Mouse (Mus musculus) testis, adult 2 months (tissue): ENCODE results near the gene Foxf1. TPM values are rescaled to one million over a fixed set of nuclear protein-coding genes. Genes with fewer than 3 reads are reported as not detected.

Experiments used
- H3K27ac ChIP-seq: fragments of 200-500 bp; 2 replicates; pipeline ENCODE4 v1.5.1; 2012; ENCODE audit warnings: low read depth, low read length; ENCODE audit not compliant: control insufficient read depth, insufficient read depth
- H3K27me3 ChIP-seq: fragments of 200-500 bp; 2 replicates; pipeline ENCODE4 v1.6.1; 2012; ENCODE audit warnings: mild to moderate bottlenecking, low read length, moderate library complexity; ENCODE audit not compliant: control insufficient read depth, insufficient read depth
- H3K36me3 ChIP-seq: fragments of 200-500 bp; 2 replicates; pipeline ENCODE4 v1.6.1; 2012; ENCODE audit warnings: mild to moderate bottlenecking, low read length; ENCODE audit not compliant: control insufficient read depth, insufficient read depth
- H3K4me1 ChIP-seq: fragments of 200-500 bp; 2 replicates; pipeline ENCODE4 v1.6.1; 2012; ENCODE audit warnings: low read length; ENCODE audit not compliant: control insufficient read depth, insufficient read depth
- H3K4me3 ChIP-seq: fragments of 200-500 bp; 2 replicates; pipeline ENCODE4 v1.5.1; 2012; ENCODE audit warnings: low read depth, mild to moderate bottlenecking, low read length, moderate library complexity, mixed read lengths; ENCODE audit not compliant: control insufficient read depth
- CTCF ChIP-seq: fragments of 200-500 bp; IDR thresholded peaks from 2 replicates; pipeline ENCODE4 v1.5.1; 2012; ENCODE audit warnings: low read depth, mild to moderate bottlenecking, inconsistent platforms, low read length, moderate library complexity; ENCODE audit not compliant: control insufficient read depth, insufficient read depth, insufficient replicate concordance
- POLR2A ChIP-seq: fragments of 200-500 bp; IDR thresholded peaks from 2 replicates; pipeline ENCODE4 v1.6.1; 2012; ENCODE audit warnings: low read depth, mild to moderate bottlenecking, inconsistent platforms, low read length, moderate library complexity; ENCODE audit not compliant: control insufficient read depth
- polyA plus RNA-seq: library from polyadenylated mRNA; depleted of rRNA; stranded (reverse); fragments of >200 nt; gene quantifications from 2 replicates; pipeline ENCODE4 v1.2.3, GENCODE M21; 2012; rRNA removed

Gene Foxf1
- polyA plus RNA-seq: 0.98 and 1.1 TPM in 2 replicates

DNA sequence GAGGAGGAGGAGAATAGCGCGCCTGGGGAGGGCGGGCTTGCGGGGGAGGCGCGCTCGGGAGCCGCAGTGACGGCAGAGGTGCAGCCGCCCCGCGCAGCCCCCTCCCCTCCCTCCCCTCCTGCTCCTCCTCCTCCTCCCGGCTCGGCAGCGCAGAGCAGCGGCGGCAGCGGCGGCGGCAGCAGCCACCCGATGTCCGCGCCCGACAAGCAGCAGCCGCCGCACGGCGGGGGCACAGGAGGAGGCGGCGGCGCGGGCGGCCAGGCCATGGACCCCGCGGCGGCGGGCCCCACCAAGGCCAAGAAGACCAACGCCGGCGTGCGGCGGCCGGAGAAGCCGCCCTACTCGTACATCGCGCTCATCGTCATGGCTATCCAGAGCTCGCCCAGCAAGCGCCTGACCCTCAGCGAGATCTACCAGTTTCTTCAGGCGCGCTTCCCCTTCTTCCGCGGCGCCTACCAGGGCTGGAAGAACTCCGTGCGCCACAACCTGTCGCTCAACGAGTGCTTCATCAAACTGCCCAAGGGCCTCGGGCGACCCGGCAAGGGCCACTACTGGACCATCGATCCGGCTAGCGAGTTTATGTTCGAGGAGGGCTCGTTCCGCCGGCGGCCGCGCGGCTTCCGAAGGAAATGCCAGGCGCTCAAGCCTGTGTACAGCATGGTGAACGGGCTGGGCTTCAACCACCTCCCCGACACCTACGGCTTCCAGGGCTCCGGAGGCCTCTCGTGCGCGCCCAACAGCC, at the start of gene Foxf1:
Gene Foxf1, plus strand, starts transcription at position 177 of the 742 bp plus-strand sequence.
- no peak for TF ChIP-seq POLR2A
- no peak for TF ChIP-seq CTCF
- Histone ChIP-seq H3K4me3 (peak within 1 kb of the TSS; percentile 30; the same call in 1 of the 2 replicates), H3K36me3 (no peaks in the 10 kb centered on the region), H3K27ac (no peak within 1 kb of the TSS; the same call in 1 of the 2 replicates), H3K27me3 (peaks cover 10% of the 10 kb centered on the region), H3K4me1 (peaks cover 10% of the 10 kb centered on the region)

DNA sequence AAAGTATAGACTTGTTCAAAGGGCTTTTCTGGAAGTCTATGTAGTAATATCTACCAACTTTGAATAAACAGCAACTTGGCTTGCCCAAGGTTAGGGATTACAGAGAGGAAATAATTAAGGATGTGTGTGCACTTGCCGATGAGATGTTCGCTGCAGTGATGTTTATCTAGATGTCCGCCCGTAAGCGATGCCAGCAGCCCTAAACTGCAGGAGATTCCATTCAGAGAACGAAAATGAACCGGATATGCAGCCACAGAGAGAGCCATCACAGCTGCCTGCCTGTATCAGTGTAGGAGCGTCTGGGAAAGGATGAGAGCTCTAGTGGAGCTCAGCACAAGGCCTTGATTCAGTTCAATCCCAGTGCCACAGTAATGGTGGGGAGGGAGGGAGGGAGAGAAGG, 48.6 kb upstream of the Foxf1 start:
- H3K27me3 ChIP-seq: no peaks in the 10 kb centered on the region
- no peak overlapping the region for H3K27ac ChIP-seq
- H3K4me1 ChIP-seq: no peaks in the 10 kb centered on the region
- TF ChIP-seq POLR2A (no peak), CTCF (no peak)
- H3K36me3 ChIP-seq: no peaks in the 10 kb centered on the region
- no peak overlapping the region for H3K4me3 ChIP-seq

DNA sequence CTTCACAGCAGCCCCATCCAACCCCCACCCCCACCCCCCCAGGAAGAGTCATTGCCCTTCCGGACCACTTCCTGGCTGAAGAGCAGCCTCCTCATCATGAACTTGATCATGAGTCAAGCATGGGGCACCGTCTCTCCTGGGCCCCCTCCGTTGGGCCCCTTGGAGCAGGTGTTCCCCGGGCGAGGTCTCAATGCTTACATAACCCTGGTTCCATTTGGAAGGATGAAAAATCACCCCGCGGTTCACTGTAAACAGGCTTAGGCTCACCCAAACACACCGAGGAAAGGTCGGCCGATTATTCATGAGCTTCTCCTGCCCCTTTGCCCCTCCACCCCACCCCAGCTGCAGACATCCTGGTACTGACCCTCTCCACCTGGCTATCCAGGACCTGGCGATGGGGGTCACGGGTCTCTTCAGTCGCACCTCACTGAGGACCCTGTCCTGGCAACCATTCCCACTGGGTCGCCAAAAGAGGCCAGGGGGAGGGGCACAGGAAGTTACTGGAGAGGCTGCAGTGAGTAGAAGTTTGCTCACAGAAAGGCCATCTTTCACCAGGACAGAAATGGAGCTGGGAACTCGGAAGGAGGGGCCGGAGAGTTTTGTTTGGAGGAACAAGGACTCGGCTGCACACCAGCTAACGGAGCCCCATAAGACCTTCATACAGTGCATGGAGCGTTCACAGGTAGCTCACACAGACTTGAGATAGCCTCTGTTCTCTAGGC, 40.3 kb upstream of the Foxf1 start:
- Histone ChIP-seq H3K27ac (no peak overlapping the region), H3K36me3 (no peaks in the 10 kb centered on the region), H3K27me3 (no peaks in the 10 kb centered on the region), H3K4me1 (peaks cover 8% of the 10 kb centered on the region), H3K4me3 (no peak overlapping the region)
- TF ChIP-seq CTCF: no peak
- no peak for TF ChIP-seq POLR2A

DNA sequence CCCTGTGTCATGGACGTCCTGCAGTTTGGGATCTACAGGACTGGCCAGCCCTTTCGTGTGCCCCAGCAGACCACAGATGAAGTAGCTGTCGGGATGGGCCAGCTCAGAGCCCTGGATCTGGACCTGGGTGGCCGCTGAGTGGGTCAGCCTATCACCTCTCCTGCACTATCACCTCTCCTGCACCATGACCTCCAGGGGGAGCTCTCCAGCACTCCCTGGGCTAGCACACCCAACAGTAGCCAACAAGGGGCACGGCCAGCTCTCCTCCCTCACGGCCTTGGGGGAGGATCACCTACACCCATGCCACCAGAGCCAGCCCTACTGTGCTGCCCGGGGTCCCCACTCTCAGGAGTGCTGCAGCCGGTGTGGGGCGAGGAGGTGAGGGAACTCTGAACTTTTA, 36.7 kb upstream of the Foxf1 start:
- Histone ChIP-seq H3K4me1 (peaks cover 8% of the 10 kb centered on the region), H3K4me3 (no peak overlapping the region), H3K27me3 (no peaks in the 10 kb centered on the region), H3K36me3 (no peaks in the 10 kb centered on the region), H3K27ac (no peak overlapping the region)
- TF ChIP-seq POLR2A (no peak), CTCF (peak; percentile 25; the same call in 1 of the 2 replicates)

DNA sequence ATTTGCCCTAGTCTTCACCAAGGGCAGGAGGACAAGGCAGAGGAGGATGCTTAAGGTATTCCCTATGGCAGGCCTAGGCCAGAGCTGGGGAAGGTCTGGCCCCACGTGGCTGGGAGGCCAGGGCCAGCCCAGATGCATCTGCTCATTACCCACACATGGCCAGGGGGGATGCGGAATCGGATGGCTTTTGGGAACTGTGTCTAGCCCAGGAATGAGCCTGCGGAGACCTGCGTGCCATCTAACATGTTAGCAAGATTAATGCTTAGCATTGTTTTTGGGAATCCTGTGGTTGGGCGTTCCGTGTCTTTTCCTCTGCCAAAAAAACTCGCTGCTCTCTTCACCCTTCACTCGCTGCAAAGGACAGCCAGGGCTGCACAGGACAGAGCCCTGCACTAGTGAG, 26.1 kb upstream of the Foxf1 start:
- Histone ChIP-seq H3K4me3 (no peak overlapping the region), H3K4me1 (no peaks in the 10 kb centered on the region), H3K36me3 (no peaks in the 10 kb centered on the region), H3K27ac (no peak overlapping the region), H3K27me3 (no peaks in the 10 kb centered on the region)
- TF ChIP-seq CTCF (no peak), POLR2A (no peak)

DNA sequence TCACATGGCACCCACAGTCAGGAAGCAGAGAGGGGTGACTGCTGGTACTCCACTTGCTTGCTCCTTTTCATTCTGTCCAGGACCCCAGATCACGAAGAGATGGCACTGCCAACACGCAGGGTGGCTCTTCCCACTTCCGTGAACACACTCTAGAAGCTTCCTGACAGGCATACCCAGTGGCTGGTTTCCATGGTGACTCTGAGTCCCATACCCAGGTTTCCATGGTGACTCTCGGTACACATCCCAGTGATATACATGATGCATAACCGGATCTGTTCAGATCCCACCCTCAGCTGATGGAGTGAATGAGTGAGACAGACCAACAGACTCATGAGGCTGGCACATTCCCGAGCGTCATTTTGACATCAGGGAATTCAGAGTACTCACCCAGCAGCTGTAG, 25.1 kb upstream of the Foxf1 start:
- no peak overlapping the region for H3K4me3 ChIP-seq
- H3K36me3 ChIP-seq: no peaks in the 10 kb centered on the region
- no peaks in the 10 kb centered on the region for H3K4me1 ChIP-seq
- TF ChIP-seq POLR2A: no peak
- TF ChIP-seq CTCF: no peak
- no peaks in the 10 kb centered on the region for H3K27me3 ChIP-seq
- no peak overlapping the region for H3K27ac ChIP-seq

DNA sequence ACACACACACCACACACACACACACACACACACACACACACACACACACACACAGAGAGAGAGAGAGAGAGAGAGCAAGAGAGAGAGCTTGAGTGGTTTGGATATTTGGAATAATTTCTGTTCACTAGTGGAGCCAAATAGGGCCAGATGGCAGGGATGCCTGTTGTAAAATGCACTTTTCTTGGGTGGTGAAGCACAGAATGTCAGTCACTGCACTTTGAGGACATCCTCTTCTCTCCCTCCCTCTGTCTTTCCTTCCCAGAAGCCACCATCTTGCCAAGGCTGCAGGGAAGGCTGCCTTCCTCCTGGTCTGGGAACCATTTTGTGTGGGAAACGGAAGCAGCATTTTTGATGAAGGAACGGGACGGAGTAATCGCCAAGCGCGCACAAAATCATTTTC, 21.7 kb upstream of the Foxf1 start:
- no peak for TF ChIP-seq CTCF
- no peak for TF ChIP-seq POLR2A
- Histone ChIP-seq H3K36me3 (no peaks in the 10 kb centered on the region), H3K27ac (no peak overlapping the region), H3K27me3 (no peaks in the 10 kb centered on the region), H3K4me1 (no peaks in the 10 kb centered on the region), H3K4me3 (no peak overlapping the region)

DNA sequence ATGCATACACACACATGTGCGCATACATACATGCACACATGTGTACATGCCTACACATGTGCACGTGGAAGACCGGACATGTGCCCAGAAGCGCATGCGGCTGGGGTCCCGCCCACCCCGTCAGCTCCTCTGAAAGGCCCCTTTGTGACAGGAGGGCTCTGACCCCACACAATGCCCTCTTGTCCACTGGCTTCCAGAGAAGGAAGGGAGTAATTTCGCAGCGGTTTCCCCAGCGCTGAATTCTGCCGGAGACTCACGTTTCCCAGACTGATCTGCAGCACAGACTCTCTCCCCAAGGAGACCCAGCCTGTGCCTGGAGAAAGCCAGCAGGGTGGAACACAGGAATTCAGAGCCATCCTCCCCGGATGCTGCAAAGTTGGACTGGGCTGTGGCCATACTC, 20.5 kb upstream of the Foxf1 start:
- Histone ChIP-seq H3K27me3 (no peaks in the 10 kb centered on the region), H3K36me3 (no peaks in the 10 kb centered on the region)

More for the DNA sequence above, 20.5 kb upstream of the Foxf1 start:
- TF ChIP-seq POLR2A: no peak
- TF ChIP-seq CTCF: no peak
- H3K4me3 ChIP-seq: no peak overlapping the region
- H3K27ac ChIP-seq: no peak overlapping the region
- H3K4me1 ChIP-seq: no peaks in the 10 kb centered on the region
